ENCODE assay signal across 15 mouse cellular contexts in the genomic region with DNA sequence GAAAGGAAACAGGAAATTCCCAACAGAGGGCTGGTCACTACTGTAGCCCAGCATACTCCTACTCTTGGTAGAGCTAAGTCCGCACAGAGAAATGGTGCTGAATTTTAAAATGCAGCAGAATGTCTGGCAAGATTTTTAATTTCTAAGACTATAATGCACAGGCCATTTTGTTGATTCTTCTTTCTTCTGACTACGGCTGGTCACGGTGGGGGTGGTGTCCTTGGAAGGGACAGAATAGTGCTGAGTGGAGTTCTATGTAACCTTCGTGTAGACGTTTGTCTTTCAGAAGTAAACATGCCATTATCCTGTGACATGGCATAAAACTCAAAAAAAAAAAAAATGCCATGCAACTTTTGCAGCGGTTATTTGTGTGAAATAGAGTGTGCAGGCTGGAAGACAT.
"Had no signal": no experiment of that assay in that cellular context is flagged by ENCODE, and none has a peak within 500 bp of the region (broad histone marks: within the 10 kb centered on the region; RNA-seq: fewer than 3 reads in every experiment).

No protein-coding gene starts in this region.

- DNase-seq: retina, postnatal 1 day; right cerebral cortex, adult 18-20 months; right cerebral cortex, postnatal 14 days; right cerebral cortex, postnatal 25 days; right cerebral cortex, postnatal 4 days; spleen, adult 18-20 months; thymus, adult 18-20 months; thymus, adult 2 months; thymus, postnatal 14 days; thymus, postnatal 25 days; thymus, postnatal 36 days; thymus, postnatal 4 days had no signal

- H3K27ac ChIP-seq: neural tube, embryonic 15.5 days; stomach, embryonic 15.5 days; stomach, postnatal 0 days had no signal

- H3K4me3 ChIP-seq: neural tube, embryonic 15.5 days; stomach, embryonic 15.5 days had no signal
